Mouse (Mus musculus): ENCODE data around the gene Polg2.
"Not testable (repeated sequence)": the region's sequence is repeated elsewhere in the genome, so short reads cannot be mapped to it uniquely, and the experiment has no call there.

Gene Polg2

DNA sequence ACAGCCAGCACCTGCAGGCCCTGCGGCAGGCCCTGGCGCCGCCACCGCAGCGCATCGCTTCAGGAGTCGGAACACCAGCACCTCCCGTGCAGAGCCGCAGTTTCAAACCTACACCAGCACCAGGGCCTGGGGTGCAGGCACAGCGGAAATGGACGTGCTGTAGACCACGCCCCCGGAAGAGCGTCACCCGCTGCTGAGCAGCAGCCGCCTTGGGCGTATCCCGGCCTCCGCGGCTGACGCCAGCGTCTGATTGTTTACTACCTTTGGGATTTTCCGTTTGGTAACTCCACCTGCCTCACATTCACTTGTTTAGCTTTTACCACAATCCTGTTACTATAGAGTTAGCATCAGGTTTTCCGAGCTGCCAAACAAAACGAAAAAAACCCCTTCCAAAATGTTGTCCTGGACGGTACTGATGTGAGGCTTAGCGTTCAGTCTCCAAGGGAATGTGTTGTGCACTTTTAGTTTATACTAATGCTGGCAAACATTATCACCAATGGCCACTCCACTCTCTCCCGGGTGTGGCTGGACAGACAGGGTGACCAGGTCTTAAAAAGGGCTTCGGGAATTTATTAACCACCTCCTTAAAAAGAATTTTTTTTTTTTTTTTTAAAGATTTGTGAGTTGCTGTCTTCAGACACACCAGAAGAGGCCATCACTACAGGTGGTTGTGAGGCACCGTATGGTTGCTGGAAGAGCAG is at the start of gene Polg2:
TSS of gene Polg2 (minus strand) at position 150 of the 701 bp plus-strand sequence.
- in situ Hi-C loops (cut with MboI, MseI) = loop anchor here (5.0 kb wide), 1 partner anchor 37 kb away; no protein-coding TSS in a partner anchor

DNA sequence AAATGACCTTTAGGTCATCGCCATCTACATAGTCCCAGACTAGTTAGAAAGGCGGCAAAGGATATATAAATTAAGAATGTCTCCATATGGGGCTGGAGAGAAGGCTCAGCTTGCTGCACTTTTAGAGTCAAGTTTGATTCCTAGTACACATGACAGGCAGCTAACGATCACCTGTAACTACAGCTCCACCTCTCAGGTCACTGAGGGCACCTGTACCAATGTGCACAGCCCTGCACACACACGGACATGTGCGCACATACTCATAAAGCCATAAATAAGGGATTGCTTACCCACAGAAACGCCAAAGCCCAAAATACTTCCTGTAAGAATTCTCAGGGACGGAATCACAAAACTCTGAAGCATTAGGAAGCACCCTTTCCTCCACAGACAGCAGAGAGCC is 48.7 kb upstream of the Polg2 start:
- in situ Hi-C loops (cut with MboI, MseI) = no loop called here

GRCm38 (mm10) chr11:106824403-106824802 is 45.1 kb upstream of the Polg2 start:
- in situ Hi-C loops (cut with MboI, MseI) = no loop called here

DNA sequence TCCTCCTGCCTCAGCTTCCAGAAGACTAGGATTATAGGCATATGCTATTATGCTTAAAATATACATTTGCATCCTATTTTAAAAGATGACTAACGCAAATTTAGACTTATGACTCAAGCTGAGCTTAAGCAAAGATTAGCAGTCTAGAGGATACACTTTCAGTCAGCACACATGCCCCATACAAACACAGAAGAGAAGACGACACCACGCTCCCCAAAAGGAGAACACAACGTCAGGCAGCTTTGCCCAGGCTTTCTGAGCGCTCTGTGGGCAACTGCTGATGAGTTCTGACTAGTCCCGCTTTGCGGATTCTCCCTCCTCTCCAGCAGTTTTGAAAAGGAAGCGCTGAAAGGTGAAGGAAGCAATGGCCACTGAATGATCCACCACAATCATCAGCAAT is 44.4 kb upstream of the Polg2 start:
- in situ Hi-C loops (cut with MboI, MseI) = no loop called here

- in situ Hi-C loops (cut with MboI, MseI) = no loop called here
Observed at GRCm38 (mm10) chr11:106822911-106823310, 43.6 kb upstream of the Polg2 start.

DNA sequence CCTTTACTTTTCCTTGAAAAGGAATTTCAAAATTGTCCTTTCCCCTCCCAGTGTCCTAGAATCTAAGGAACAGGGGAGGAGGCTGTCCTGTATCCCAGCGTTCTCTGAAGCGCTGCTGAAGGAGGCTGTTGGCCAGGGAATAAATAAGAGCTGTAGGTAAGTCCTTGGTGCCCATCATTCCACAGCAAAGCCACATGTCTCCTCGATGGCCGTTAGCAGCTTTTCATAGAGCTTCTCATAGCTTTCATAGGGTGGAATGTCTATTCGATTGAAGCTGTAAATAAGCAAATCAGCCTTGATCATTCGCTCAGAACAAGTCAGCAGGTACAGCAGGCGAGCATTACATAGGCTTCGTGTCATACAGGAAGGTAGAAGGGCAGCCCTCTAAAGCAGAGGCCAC is 43.2 kb upstream of the Polg2 start:
- in situ Hi-C loops (cut with MboI, MseI) = no loop called here

DNA sequence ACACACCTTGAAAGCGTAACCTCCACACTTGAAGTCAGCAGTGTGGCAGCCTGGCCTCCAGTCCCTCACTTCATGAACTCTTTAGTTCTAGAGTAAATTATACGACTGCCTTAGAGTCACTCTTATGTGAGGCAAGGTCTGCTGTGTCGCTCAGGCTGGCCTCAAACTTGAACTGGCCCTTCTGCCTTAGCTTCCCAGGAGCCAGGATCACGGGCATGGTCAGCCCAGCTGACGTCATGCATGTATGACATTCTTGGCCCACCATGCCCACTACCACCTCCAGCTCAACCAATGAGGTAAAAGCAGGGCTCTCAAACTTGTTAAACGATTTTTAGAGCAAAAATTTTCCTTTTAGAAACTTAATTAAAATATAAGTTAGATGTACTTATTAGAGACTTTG is 42.1 kb upstream of the Polg2 start:
- in situ Hi-C loops (cut with MboI, MseI) = no loop called here

- in situ Hi-C loops (cut with MboI, MseI) = no loop called here
Observed at GRCm38 (mm10) chr11:106820972-106821371, 41.6 kb upstream of the Polg2 start.

GRCm38 (mm10) chr11:106820252-106820651 is 40.9 kb upstream of the Polg2 start:
- in situ Hi-C loops (cut with MboI, MseI) = no loop called here

GRCm38 (mm10) chr11:106819595-106819994 is 40.3 kb upstream of the Polg2 start:
- in situ Hi-C loops (cut with MboI, MseI) = no loop called here

DNA sequence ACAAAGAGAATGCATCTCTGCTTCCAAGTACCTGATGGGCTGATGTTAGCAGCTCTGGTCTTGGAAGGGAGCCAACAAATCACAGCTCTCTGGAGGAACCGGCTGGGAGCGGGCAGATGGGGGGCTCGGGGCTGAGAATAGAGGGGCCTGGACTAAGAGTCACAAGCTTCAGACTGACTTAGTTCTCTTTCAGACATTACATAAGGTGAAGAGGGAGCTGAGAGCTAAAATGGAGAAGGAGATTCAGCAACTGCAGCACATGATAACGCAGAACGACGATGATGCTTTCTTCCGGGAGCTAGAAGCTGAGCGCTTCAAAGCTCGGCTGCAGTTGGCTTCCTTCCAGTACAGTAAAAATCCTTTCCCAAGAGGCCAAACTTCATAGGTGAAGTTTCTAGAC is 39.0 kb upstream of the Polg2 start:
- in situ Hi-C loops (cut with MboI, MseI) = no loop called here

GRCm38 (mm10) chr11:106817808-106818207 is 38.5 kb upstream of the Polg2 start:
- in situ Hi-C loops (cut with MboI, MseI) = no loop called here

GRCm38 (mm10) chr11:106817156-106817555 is 37.8 kb upstream of the Polg2 start:
- in situ Hi-C loops (cut with MboI, MseI) = no loop called here

- in situ Hi-C loops (cut with MboI, MseI) = no loop called here
Observed at GRCm38 (mm10) chr11:106816316-106816715, 37.0 kb upstream of the Polg2 start.

GRCm38 (mm10) chr11:106815761-106816160 is 36.4 kb upstream of the Polg2 start:
- in situ Hi-C loops (cut with MboI, MseI) = no loop called here

GRCm38 (mm10) chr11:106815331-106815730 is 36.0 kb upstream of the Polg2 start:
- in situ Hi-C loops (cut with MboI, MseI) = no loop called here

DNA sequence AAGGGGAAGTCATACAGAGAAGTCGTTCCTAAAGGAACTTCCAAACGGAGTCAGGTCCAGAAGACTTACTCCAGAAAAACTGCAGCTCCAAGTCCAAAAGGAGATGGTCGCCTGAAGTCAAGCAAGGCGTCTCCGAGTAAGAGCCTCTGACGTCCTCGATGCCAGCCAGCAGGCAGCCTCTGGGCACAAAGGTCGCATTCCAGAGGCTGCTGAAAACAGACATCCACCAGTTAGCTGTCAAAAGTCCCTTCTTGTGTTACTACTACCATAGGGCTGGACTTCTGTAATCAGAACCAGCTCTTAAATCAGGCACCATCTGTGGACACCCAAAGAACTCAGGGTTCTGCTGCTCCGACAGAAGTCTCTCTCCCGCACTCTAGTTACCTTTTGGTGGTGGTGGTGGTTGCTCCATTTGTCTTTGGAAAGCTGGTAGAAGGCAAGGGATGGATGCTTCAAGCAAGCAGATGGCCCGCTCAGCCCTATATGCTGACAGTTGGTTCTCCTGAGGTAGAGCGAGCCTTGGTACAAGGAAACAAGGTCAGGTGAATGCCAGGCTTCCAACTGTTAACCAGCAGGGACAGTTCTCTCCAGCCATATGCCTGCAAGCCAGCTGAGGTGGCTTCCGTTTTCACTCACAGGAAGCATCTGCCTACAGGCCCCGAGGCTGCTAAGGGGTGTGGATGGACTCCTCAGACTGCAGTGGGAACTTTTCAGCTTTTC is 35.4 kb upstream of the Polg2 start:
- in situ Hi-C loops (cut with MboI, MseI) = no loop called here

- in situ Hi-C loops (cut with MboI, MseI) = no loop called here
Observed at GRCm38 (mm10) chr11:106812410-106813136, 33.2 kb upstream of the Polg2 start.

DNA sequence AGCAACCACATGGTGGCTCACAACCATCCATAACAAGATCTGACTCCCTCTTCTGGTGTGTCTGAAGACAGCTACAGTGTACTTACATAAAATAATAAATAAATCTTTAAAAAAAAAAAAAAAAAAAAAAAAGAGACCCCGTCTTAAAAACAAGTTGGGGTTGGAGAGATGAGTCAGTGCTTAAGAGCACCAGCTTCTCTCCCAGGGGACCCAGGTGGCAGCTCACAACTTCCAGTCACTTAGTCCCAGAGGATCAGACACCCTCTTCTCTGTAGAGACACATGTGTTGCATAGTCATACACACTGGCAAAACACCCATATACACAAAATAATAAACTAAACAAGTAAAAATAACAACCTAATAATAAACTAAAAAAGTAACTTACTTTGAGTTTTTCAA is 28.1 kb upstream of the Polg2 start:
- in situ Hi-C loops (cut with MboI, MseI) = not testable (repeated sequence)

GRCm38 (mm10) chr11:106802069-106802627 is 22.8 kb upstream of the Polg2 start:
- in situ Hi-C loops (cut with MboI, MseI) = no loop called here

- in situ Hi-C loops (cut with MboI, MseI) = no loop called here
Observed at GRCm38 (mm10) chr11:106795679-106796078, 16.3 kb upstream of the Polg2 start.

DNA sequence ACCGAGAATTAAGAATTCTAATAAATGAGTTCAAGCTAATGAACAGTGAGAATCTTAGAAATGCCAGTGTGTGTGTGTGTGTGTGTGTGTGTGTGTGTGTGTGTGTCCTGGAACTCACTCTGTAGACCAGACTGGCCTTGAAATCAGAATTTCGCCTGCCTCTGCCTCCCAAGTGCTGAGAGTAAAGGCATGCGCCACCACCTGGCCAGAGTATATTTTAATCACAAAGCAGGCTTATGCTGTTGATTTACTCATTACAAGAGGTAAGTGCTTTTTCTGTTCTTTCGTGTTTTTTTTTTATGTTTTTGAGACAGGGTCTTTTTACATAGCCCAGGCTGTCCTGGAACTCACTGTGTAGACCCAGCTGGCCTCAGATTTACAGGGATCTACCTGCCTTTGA is 14.5 kb upstream of the Polg2 start:
- in situ Hi-C loops (cut with MboI, MseI) = loop anchor here (5.0 kb wide), 1 partner anchor 118 kb away; no protein-coding TSS in a partner anchor

All from T-helper 1 cell (primary cell).